Mouse (Mus musculus) WW6 (cell line): ENCODE measurements around the gene Selenom.
A peak's percentile ranks its signal among the peaks of the same experiment; 100 is the strongest.

Source experiments
- DNase-seq: peaks from one replicate; pipeline ENCODE4 v3.0.0-alpha.2; 2013; ENCODE audit warnings: low read depth, low spot score

Selenom gene

DNA sequence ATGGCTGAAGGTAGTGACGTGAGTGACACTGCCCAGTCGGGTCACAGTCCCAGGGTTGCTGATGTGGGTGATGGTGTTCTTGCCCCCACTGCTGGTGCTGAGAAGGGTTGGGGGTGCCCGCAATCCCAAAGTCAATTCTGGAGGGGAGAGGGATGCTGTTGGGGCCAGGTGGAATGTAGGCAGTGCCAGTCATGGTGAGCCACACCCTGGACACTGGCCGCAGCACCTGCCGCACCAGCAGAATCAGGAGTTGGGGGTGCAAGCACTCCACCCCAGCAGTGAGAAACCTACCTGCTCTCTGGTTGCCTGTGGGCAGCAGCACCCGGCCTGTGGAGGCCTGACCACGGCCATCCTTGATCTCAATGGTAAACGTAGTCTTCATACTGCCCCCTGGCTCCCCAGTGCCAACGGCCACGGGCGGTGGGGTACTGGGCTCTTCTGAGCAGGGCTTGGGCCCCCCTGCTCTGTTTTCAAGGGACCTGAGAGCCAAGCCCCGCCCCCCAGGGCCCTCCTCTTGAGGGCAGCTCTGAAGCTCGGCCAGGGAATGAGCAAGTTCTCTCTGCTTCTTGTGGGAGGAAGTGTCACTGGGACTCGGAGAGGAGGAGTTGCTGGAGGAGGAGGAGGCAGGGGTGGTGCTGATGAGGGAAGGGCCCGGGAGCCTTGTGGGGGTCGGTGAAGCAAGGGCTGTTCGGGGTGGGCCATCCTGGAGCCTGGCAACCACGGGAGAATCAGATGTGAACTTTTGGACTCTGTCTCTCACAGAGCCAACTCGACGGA lies 15.2 kb downstream of the Selenom start:
- DNase-seq: no peak

DNA sequence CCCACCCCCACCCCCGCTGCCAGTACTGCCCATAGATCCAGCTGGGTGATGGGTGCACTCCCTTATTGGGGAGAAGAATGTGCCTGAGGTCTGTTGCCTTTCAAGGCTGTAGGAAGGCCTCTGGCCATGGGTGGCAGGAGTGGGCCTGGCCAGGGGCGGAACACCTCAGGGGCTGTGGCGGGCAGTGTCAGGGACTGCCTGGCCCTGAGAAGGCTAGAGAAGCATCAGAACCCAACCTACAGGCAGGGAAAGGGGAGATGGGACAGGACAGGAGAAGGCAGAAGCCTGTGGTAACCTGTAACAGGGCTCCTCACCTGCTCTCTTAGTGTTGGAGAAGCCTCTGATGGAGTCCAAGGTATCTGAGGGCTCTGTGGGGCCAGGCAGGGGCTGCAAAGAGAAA lies 16.2 kb downstream of the Selenom start:
- no peak for DNase-seq

- no peak for DNase-seq
These were observed 17.1 kb downstream of the Selenom start for GRCm38 (mm10) chr11:3531634-3532033.

DNA sequence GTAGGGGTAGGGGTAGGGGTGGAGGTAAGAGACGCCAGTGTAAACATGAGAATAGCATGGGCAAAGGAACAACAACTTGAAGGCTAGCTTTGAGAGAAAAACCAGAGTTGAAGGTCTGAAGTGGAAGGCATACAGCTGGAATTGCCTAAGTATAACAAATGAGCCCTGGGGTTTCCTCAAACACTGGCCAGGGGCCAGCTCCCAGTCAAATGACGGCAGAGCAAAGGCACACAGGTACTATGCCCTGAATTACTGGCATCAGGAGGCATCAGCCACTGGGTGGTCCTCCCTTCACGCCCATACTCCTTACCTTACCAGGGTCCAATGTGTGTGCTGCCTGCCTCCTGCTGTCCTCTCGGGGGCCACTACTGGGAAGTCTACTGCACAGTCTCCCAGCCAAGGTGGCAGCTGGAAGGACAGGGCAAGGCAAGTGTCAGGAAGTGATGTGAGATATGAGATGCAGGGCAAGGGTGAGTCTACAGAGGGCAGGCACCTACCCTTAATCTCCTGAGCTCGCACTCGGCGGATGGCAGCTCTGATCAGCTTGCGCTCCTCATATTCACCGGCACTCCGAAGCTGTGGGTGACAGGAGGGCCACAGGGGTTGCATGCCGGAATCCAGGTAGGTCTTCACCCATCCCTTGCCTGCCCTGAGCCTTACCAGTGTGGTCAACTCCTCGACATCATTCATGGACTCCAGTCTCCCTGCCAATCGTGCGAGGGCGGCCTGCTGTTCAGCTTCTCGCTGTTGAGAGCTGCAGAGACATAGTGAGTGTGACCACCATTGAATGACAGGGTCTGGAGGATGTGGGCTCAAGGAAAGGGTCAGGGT lies 17.8 kb downstream of the Selenom start:
- no peak for DNase-seq

DNA sequence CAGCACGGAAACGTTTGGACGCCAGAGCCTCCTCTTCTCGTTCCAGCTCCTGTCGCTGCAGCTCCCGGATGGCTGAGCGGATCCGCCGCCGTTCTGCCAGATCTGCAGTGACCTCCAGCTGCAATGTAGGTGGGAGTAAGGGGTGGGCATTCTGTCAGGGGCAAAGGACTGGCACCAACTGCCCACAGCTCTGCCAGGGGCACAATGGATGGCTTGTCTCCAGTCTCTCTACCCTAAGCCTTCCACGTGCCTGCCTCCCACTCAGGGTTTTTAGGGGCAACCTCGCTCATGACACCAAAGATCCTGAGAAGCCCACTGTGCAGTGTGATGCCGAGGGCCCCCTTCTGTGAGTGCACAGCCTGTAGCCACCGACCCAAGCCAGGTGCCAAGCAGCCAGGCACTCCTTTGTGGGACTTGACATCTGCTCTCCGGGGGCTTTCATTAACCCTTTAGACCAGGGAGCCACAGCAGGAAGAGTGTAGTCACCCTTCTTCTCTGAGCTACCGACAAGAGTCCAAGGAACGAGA lies 19.0 kb downstream of the Selenom start:
- DNase-seq: no peak

DNA sequence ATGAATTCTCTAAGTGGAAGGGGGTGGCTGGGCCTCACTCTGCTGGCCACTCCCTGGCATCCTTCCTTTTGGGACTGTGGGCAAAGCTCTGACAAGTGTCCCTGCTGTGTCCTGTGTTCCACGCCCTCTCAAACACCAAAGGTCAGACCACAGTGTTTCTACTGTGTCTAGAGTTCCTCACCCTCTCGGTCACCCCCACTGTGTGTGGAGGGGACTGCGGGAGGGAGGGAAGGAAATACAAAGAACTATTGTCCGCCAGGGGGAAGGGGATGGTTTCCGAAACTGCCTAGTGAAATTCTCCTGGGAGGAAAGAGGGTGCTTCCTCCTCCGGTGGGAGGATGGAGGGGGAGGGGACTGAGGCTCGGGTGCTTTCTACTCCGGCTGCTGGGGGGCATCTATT lies 20.5 kb downstream of the Selenom start:
- DNase-seq: no peak

DNA sequence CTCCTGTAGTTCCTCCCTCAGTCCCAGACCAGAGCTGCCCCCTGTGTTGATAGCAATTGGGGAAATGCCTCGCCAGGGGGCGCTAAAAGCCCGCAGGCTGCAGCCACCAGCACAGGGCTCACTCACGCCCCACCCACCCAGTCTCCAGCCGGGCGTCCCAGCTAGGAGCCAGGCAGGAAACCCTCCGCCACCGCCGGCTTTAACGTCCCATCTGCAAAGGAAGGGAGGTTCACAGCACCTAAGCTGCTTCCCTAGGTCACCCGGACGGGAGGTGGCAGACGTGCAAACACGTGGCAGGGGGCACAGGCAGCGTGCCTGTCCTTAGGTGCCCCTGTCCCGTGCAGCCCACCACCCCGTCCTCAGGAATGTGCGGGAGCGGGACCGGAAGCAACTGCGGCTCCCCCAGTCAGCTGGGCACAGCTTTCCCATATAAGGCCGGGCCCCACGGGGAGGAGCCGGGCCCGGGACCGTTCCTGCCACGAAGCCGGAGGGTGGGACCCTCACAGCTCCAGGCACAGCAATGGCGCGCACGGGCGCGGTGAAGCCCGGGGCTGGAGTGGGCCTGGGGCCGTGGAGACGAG lies 21.0 kb downstream of the Selenom start:
- DNase-seq: peak; percentile 97

DNA sequence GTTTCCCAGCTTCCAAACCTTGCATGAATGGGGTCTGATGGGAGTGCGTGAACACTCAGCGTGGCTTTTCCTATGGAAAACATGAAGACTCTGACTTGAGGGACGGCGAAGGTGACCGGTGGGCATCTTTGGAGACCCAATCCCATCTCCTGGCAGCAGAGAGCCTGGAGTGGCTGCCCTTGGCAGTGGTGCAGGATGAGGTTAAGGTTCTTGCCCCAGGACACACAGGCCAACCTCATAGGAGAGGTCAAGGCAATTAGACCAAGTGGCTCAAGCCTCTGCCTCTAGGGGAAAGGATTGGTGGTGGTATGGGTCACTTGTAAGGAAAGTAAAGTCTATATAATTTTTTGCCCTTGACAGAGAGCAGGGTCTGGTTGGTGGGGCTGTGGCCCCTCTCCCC lies 21.6 kb downstream of the Selenom start:
- no peak for DNase-seq

GRCm38 (mm10) chr11:3536745-3537333 lies 22.4 kb downstream of the Selenom start:
- no peak for DNase-seq

DNA sequence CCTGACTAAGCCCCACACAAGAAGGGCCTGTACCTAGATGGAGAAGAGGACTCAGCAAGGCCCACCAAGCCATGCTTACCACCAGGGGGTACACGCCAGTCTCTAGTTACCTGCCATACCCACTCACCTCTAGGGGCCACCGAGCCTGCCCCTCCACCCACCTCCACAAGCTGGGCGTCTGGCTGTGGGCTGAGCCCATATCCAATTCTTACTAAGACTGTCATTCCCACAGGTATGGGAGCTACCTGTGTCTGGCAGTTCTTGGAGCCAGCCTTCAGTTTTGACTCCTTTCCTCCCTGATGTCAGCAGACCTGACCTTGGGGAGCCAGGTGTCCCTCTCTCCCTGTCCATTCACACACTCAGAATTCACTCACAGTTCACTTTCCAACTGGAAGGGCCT lies 23.2 kb downstream of the Selenom start:
- no peak for DNase-seq

DNA sequence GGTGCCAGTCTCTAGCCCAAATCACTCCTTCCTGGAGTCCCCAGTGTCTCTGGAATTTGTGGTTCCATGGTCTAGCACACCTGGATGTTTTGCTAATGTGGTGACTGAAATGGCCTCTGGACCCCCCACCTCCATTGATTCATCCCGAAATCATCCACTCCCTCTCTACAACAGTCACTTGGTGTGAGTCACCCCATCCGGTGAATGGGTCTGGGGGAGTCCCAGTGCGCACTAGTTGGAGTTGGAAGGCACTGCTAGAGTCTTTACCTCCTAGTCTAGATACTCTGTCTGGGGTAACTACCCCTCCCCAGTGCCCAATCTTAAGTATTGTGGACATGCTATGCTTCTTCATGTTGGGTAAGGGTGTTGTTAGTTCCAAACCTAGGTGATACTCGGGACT lies 23.9 kb downstream of the Selenom start:
- DNase-seq: no peak

GRCm38 (mm10) chr11:3539111-3539825 lies 24.8 kb downstream of the Selenom start:
- DNase-seq: peak; percentile 86

DNA sequence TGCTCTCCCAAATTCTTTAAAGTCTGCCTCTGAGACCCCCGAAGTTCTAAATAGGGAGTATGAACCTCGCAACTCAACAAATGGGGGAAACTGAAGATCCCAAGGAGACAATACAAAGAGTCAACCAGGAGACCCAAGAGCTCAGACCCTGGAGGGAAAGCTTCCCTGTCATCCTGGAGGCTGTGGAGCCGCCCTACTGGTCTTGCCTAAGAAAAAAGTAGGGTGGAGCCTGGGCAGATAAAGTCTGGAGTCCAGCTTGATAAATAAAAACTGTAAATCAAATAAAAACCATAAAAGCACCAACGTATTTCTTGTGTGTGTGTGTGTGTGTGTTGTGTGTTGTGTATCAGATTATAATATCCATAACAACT lies 25.3 kb downstream of the Selenom start:
- no peak for DNase-seq

- DNase-seq: no peak
These were observed 26.1 kb downstream of the Selenom start, which contains the start of gene Smtn for GRCm38 (mm10) chr11:3540451-3541085. Gene Smtn (minus strand): TSS chr11:3540612.

GRCm38 (mm10) chr11:3541932-3542331 lies 27.4 kb downstream of the Selenom start:
- DNase-seq: no peak

DNA sequence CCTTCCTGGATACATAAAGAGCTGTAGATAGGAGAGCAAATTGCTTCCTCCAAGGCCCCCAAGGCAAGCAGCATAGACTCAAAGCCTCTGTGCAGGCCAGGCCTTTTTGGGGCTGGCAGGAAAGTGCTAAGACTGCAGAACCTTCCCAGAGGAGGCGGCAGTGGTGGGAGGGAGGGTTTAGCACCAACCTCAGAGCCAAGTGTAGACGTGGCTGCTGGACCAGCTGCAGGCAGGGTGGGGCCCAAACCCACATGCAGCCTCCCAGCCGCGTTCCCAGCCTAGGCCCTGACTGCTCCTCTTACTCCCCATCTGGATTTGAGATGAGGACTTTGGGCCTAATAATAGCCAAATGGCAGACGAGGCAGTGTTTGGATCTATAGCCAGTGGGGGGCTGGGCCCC lies 28.5 kb downstream of the Selenom start:
- no peak for DNase-seq

- DNase-seq: no peak
These were observed 29.9 kb downstream of the Selenom start for GRCm38 (mm10) chr11:3544409-3544808.

DNA sequence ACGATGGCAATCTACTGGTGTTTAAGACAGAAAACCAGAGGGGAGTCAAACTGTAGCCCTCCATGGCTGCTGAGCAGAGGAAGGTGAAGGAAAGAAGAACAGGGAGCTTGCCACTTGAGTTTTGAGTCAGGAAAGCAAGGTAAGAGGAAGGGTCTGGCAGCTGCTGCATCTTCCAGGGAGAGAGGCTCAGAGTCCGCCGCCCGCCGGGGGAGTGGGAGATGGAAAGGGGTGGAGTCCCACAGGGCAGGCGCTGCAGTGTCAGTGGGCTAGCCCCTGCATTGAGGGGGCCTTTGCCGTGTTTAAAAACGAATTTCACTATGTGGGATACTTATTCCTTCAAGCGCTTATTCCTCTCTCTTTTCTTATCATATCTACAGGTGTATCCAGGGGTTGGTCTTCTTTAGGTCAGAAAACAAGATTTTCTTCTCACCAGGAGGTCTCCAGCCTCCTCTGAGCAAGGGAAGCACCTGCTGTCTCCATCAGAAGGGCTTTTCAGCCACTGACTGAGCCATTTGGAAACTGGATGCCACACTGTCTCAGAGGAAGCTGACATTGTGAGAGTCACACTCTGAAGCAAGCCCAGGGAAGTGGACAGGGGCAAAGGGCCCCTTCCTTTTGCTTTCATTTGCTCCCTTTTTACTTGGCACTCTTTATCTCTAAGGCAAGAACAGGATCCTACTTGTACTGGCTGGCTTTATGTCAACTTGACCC lies 31.2 kb downstream of the Selenom start:
- DNase-seq: no peak

- DNase-seq: no peak
These were observed 31.7 kb downstream of the Selenom start for GRCm38 (mm10) chr11:3546242-3546562.

- no peak for DNase-seq
These were observed 32.6 kb downstream of the Selenom start for GRCm38 (mm10) chr11:3547047-3547446.
